In the genomic region with DNA sequence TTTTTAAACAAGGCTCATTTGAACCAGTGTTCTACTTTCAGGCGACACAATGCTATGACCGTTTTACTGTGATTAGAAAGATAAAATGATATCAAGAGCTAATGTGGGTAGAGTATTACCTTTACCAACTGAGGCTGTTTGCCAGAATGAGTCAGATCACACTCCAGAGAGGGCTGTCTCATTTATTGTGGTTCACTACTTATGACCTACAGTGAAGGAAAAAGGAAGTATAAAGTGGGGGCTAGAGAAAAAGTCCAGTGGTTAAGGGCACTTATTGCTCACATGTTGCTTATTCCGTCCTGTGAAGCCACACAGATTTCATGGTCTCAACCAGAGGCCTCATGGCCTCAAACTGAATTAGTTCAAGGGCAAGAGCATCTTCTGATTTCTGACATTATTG, we compare ENCODE assay signal across 22 mouse cellular contexts.
"Had no signal": no experiment of that assay in that cellular context is flagged by ENCODE, and none has a peak within 500 bp of the region (broad histone marks: within the 10 kb centered on the region; RNA-seq: fewer than 3 reads in every experiment).

No protein-coding gene starts in this region.

- H3K4me1 ChIP-seq: limb, embryonic 10.5 days; limb, embryonic 13.5 days; liver, embryonic 12.5 days; liver, embryonic 15.5 days; lung, embryonic 15.5 days; megakaryocyte, embryonic 14.5 days; midbrain, embryonic 10.5 days; midbrain, embryonic 13.5 days; neural tube, embryonic 12.5 days; neural tube, embryonic 15.5 days; stomach, embryonic 15.5 days had no signal

- H3K4me3 ChIP-seq: limb, embryonic 10.5 days; limb, embryonic 13.5 days; liver, embryonic 12.5 days; liver, embryonic 15.5 days; lung, embryonic 15.5 days; megakaryocyte, embryonic 14.5 days; midbrain, embryonic 10.5 days; midbrain, embryonic 13.5 days; neural tube, embryonic 12.5 days; neural tube, embryonic 15.5 days; stomach, embryonic 15.5 days had no signal

- H3K27me3 ChIP-seq: limb, embryonic 13.5 days; liver, embryonic 12.5 days; liver, embryonic 15.5 days; lung, embryonic 15.5 days; megakaryocyte, embryonic 14.5 days; midbrain, embryonic 13.5 days; neural tube, embryonic 12.5 days; neural tube, embryonic 15.5 days; stomach, embryonic 15.5 days had no signal

- H3K4me2 ChIP-seq: limb, embryonic 13.5 days; liver, embryonic 12.5 days; liver, embryonic 15.5 days; lung, embryonic 15.5 days; midbrain, embryonic 13.5 days; neural tube, embryonic 12.5 days; neural tube, embryonic 15.5 days; stomach, embryonic 15.5 days had no signal

- H3K36me3 ChIP-seq: limb, embryonic 10.5 days; limb, embryonic 13.5 days; liver, embryonic 12.5 days; liver, embryonic 15.5 days; lung, embryonic 15.5 days; midbrain, embryonic 10.5 days; midbrain, embryonic 13.5 days; neural tube, embryonic 12.5 days; neural tube, embryonic 15.5 days; stomach, embryonic 15.5 days had no signal

- ATAC-seq: intestine, postnatal 0 days; liver, embryonic 12.5 days; midbrain, embryonic 13.5 days had no signal

- DNase-seq: kidney, adult 8-10 months; kidney, postnatal 14 days; liver; lung, adult 18-20 months; lung, postnatal 10 days; right cerebral cortex, adult 18-20 months; right cerebral cortex, postnatal 14 days; right cerebral cortex, postnatal 4 days; thymus, adult 18-20 months; thymus, postnatal 36 days had no signal

- H3K9me3 ChIP-seq: limb, embryonic 10.5 days; limb, embryonic 13.5 days; liver, embryonic 12.5 days; liver, embryonic 15.5 days; lung, embryonic 15.5 days; megakaryocyte, embryonic 14.5 days; midbrain, embryonic 10.5 days; midbrain, embryonic 13.5 days; neural tube, embryonic 12.5 days; neural tube, embryonic 15.5 days; stomach, embryonic 15.5 days had no signal

- H3K27ac ChIP-seq: limb, embryonic 10.5 days; limb, embryonic 13.5 days; liver, embryonic 12.5 days; liver, embryonic 15.5 days; lung, embryonic 15.5 days; midbrain, embryonic 10.5 days; midbrain, embryonic 13.5 days; neural tube, embryonic 12.5 days; neural tube, embryonic 15.5 days; stomach, embryonic 15.5 days had no signal

- H3K9ac ChIP-seq: limb, embryonic 13.5 days; liver, embryonic 12.5 days; liver, embryonic 15.5 days; lung, embryonic 15.5 days; midbrain, embryonic 13.5 days; neural tube, embryonic 12.5 days; neural tube, embryonic 15.5 days; stomach, embryonic 15.5 days had no signal
